Mouse (Mus musculus) T-helper 2 cell (primary cell): ENCODE data around the gene Eif4g1.

Source experiments
- in situ Hi-C: fragments of 300-600 bp; cut with MboI, MseI; formaldehyde crosslinking; loops from one replicate; pipeline ENCODE4 v1.15.1; 2025; ENCODE audit warnings: high pct_unique_total_duplicates

Gene Eif4g1

GRCm38 (mm10) chr16:20723247-20723646, 55.1 kb downstream of the Eif4g1 start:
- in situ Hi-C loops, result no loop called here

DNA sequence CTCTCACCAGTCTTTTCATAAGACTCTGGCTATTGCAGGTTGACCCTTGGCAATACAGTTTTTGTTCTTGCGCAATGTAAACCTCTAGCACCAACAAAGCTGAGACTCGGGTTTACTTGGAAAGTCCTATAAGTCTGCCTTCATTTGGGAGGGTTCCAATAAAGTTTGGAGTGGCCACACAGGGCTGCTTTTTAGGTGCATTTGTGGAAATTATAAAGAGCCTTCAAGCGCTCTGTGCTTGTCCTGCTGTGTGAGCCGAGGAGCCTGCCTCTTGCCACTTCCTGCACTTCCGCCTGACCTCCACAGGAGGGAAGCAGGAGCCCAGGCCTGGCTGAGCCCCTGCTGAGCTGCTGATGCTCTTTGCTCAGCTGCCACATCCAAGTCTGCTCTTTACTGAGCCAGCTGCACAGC, 56.2 kb downstream of the Eif4g1 start:
- in situ Hi-C loops, result no loop called here

GRCm38 (mm10) chr16:20725321-20725720, 57.2 kb downstream of the Eif4g1 start:
- in situ Hi-C loops, result no loop called here

GRCm38 (mm10) chr16:20725750-20726149, 57.6 kb downstream of the Eif4g1 start:
- in situ Hi-C loops, result no loop called here

GRCm38 (mm10) chr16:20726384-20726783, 58.3 kb downstream of the Eif4g1 start:
- in situ Hi-C loops, result no loop called here

DNA sequence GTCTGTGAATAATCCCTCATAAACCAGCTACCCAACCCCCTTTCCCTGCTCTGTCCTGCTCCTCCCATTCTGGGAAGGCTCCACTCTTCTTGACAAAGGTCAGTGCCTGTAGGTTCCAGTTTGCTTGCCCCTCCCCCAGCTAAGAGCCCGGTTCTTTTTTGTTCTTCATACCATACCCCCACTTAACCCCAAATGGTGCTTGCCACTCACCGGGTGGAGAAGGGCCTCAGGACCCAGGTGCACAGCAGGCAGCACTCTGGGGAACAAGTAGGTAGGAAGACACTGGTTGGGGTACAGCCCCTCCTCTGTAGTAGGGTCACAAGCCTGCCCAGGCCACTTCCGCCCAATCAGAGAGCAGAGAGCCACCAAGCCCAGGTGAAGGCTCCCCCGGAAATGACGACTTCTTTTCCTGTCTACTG, 62.2 kb downstream of the Eif4g1 start:
- in situ Hi-C loops, result no loop called here

DNA sequence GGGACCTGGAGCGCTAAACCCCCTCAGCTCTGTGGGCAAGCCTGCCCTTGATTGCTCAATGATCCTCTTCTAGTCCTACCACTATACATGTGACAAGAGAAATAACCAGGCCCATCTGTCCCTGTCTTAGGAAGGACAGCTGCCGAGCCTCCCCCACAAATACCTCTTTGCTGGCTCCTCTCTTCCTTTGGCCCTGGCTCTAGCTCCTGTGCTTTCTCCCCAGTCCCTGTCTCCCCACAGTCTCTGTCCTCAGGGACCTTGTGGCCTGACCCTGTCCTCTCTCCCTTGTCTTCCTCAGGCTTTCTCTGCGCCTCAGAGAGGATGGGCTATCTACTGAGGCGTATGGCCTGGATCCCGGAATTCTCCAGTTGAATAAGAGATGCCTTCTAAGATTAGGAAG, 63.6 kb downstream of the Eif4g1 start:
- in situ Hi-C loops, result no loop called here

- in situ Hi-C loops, result no loop called here
These were observed 64.3 kb downstream of the Eif4g1 start for GRCm38 (mm10) chr16:20732251-20732924.

DNA sequence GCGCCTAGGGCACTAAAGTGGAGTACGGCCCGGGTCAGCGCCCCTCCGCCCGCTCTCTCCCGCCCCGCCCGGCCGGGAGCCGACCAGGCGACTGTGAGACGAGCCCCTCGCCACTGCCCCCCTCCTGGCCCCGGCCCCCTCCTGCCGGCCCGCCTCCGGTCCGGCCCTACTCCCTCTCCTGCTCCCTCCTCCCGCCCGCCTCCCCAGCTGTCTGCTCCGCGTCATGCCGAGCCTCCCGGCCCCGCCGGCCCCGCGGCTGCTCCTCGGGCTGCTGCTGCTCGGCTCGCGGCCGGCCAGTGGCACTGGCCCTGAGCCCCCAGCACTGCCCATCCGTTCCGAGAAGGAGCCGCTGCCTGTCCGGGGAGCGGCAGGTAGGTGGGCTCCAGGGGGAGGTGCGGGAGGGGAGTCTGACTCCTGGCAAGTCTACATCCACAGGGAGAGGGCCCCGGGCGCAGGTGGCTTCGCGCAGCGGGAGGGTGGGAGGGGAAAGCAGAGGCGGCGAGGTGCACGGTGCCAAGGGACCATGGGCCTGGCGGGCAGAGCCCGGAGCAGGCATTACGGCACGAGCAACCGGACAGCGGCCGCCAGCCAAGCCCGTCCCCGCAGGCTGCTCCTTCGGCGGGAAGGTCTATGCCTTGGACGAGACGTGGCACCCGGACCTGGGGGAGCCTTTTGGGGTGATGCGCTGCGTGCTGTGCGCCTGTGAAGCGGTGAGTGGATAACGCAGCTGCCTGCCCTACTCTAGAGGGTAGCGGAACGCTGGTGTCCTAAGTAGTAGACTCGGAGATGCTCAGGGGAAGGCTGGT, 65.0 kb downstream of the Eif4g1 start, which contains the start of gene Chrd:
TSS of gene Chrd (plus strand) at position 203 of the 806 bp plus-strand sequence.
- in situ Hi-C loops, result no loop called here

GRCm38 (mm10) chr16:20733731-20734730, 65.9 kb downstream of the Eif4g1 start, which contains the start of gene Thpo:
Thpo (minus strand) TSS chr16:20734511.
- in situ Hi-C loops, result no loop called here

GRCm38 (mm10) chr16:20735651-20736050, 67.5 kb downstream of the Eif4g1 start:
- in situ Hi-C loops, result no loop called here

DNA sequence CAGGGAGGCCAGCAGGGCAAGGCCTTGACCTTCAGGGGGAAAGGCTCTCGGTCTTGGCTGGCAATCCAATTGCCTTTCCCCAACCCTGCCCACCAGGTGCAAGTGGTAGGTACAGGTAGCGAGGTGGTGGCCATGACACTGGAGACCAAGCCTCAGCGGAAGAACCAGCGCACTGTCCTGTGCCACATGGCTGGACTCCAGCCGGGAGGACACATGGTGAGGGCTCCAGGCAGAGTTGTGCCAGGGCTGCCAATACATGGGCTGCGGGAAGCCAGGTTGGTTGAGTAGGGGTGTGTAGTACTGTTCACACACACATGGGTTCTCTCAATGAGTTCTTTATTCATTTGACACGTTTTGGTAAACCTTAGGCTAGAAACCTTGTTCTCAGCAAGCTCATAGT, 68.1 kb downstream of the Eif4g1 start:
- in situ Hi-C loops, result no loop called here

GRCm38 (mm10) chr16:20736823-20737222, 68.7 kb downstream of the Eif4g1 start:
- in situ Hi-C loops, result no loop called here

GRCm38 (mm10) chr16:20739845-20740244, 71.7 kb downstream of the Eif4g1 start:
- in situ Hi-C loops, result no loop called here
